Mouse (Mus musculus): ENCODE results near the gene Ccl26. TPM values are rescaled to one million over a fixed set of nuclear protein-coding genes. Genes with fewer than 3 reads are reported as not detected.
"Not testable (repeated sequence)": the region's sequence is repeated elsewhere in the genome, so short reads cannot be mapped to it uniquely, and the experiment has no call there.

The Ccl26 gene
- not detected in 2 replicates for polyA plus RNA-seq (2015; fragmentation: Nextera tagmentation; extraction: Ambion mirVana)

- 75% methylated on average over 3 of the region's 3 CpGs for WGBS (ENCODE audit: insufficient replicate concordance)
- Histone ChIP-seq H3K4me2 (no peak within 1 kb of the TSS), H3K27me3 (no peaks in the 10 kb centered on the region), H3K9ac (no peak within 1 kb of the TSS), H3K4me3 (replicated peaks) (no peak within 1 kb of the TSS), H3K36me3 (no peaks in the 10 kb centered on the region), H3K27ac (no peak within 1 kb of the TSS), H3K9me3 (replicated peaks) (no peaks in the 10 kb centered on the region), H3K4me1 (replicated peaks) (no peaks in the 10 kb centered on the region)
- ATAC-seq (ENCODE audit: low read depth) (no peak), DNase-seq (no peak)
Measured at GRCm38 (mm10) chr5:135563469-135563868, at the start of gene Ccl26. TSS of gene Ccl26 (minus strand) at chr5:135563569.

GRCm38 (mm10) chr5:135609794-135610193 lies 46.4 kb upstream of the Ccl26 start:
- no peaks in the 10 kb centered on the region for H3K9me3 ChIP-seq (replicated peaks)
- no peak overlapping the region for H3K4me3 ChIP-seq (replicated peaks)
- ATAC-seq (ENCODE audit: low read depth): no peak

GRCm38 (mm10) chr5:135607581-135607980 lies 44.2 kb upstream of the Ccl26 start:
- H3K4me3 ChIP-seq (replicated peaks): no peak overlapping the region
- ATAC-seq (ENCODE audit: low read depth): no peak
- WGBS (ENCODE audit: insufficient replicate concordance): 20% methylated on average over 1 of the region's 1 CpGs

More at GRCm38 (mm10) chr5:135609794-135610193, 46.4 kb upstream of the Ccl26 start:
- no peak overlapping the region for H3K4me2 ChIP-seq
- 37% methylated on average over 4 of the region's 4 CpGs for WGBS (ENCODE audit: insufficient replicate concordance)
- DNase-seq: no peak
- no peaks in the 10 kb centered on the region for H3K36me3 ChIP-seq
- H3K27me3 ChIP-seq: no peaks in the 10 kb centered on the region
- H3K9ac ChIP-seq: no peak overlapping the region
- H3K27ac ChIP-seq: no peak overlapping the region
- 0 out of 2 replicates have a peak, but pooled peaks cover 4% of the 10 kb centered on the region for H3K4me1 ChIP-seq (replicated peaks)

GRCm38 (mm10) chr5:135606717-135607116 lies 43.3 kb upstream of the Ccl26 start:
- H3K4me1 ChIP-seq (replicated peaks); H3K36me3 ChIP-seq; H3K27me3 ChIP-seq; H3K4me3 ChIP-seq (replicated peaks); DNase-seq; ATAC-seq (ENCODE audit: low read depth); H3K4me2 ChIP-seq; H3K27ac ChIP-seq; H3K9ac ChIP-seq; H3K9me3 ChIP-seq (replicated peaks): not testable (repeated sequence)
- no CpG with 5 or more reads among the region's 1 CpGs for WGBS (ENCODE audit: insufficient replicate concordance)

More at GRCm38 (mm10) chr5:135607581-135607980, 44.2 kb upstream of the Ccl26 start:
- H3K36me3 ChIP-seq: no peaks in the 10 kb centered on the region
- H3K27me3 ChIP-seq: no peaks in the 10 kb centered on the region
- DNase-seq: no peak
- 0 out of 2 replicates have a peak, but pooled peaks cover 4% of the 10 kb centered on the region for H3K4me1 ChIP-seq (replicated peaks)
- H3K4me2 ChIP-seq: no peak overlapping the region
- H3K27ac ChIP-seq: no peak overlapping the region
- H3K9me3 ChIP-seq (replicated peaks): peaks cover 5% of the 10 kb centered on the region
- H3K9ac ChIP-seq: no peak overlapping the region

GRCm38 (mm10) chr5:135604643-135605042 lies 41.3 kb upstream of the Ccl26 start:
- H3K36me3 ChIP-seq; H3K27ac ChIP-seq; ATAC-seq (ENCODE audit: low read depth); H3K27me3 ChIP-seq; DNase-seq; H3K4me3 ChIP-seq (replicated peaks); H3K9me3 ChIP-seq (replicated peaks); H3K9ac ChIP-seq; H3K4me2 ChIP-seq; H3K4me1 ChIP-seq (replicated peaks): not testable (repeated sequence)
- no CpG with 5 or more reads among the region's 1 CpGs for WGBS (ENCODE audit: insufficient replicate concordance)

- DNase-seq (no peak), ATAC-seq (ENCODE audit: low read depth) (no peak)
- H3K4me3 ChIP-seq (replicated peaks): no peak overlapping the region
- H3K36me3 ChIP-seq: no peaks in the 10 kb centered on the region
- WGBS (ENCODE audit: insufficient replicate concordance): 67% methylated on average over 12 of the region's 12 CpGs
- no peak overlapping the region for H3K4me2 ChIP-seq
- H3K27ac ChIP-seq: no peak overlapping the region
- no peak overlapping the region for H3K9ac ChIP-seq
- H3K9me3 ChIP-seq (replicated peaks): no peaks in the 10 kb centered on the region; the same call in 1 of the 2 replicates
- no peaks in the 10 kb centered on the region for H3K27me3 ChIP-seq
- H3K4me1 ChIP-seq (replicated peaks): no peaks in the 10 kb centered on the region
Measured at GRCm38 (mm10) chr5:135589996-135590784, 26.8 kb upstream of the Ccl26 start.

GRCm38 (mm10) chr5:135587764-135588163 lies 24.4 kb upstream of the Ccl26 start:
- Histone ChIP-seq H3K36me3 (no peaks in the 10 kb centered on the region), H3K27ac (no peak overlapping the region), H3K27me3 (no peaks in the 10 kb centered on the region), H3K4me1 (replicated peaks) (no peaks in the 10 kb centered on the region), H3K9me3 (replicated peaks) (no peaks in the 10 kb centered on the region; the same call in 1 of the 2 replicates), H3K4me2 (no peak overlapping the region), H3K4me3 (replicated peaks) (no peak overlapping the region), H3K9ac (no peak overlapping the region)
- ATAC-seq (ENCODE audit: low read depth) (no peak), DNase-seq (no peak)
- WGBS (ENCODE audit: insufficient replicate concordance): 70% methylated on average over 4 of the region's 4 CpGs

- no peak for ATAC-seq (ENCODE audit: low read depth)
- no peaks in the 10 kb centered on the region for H3K4me1 ChIP-seq (replicated peaks)
- H3K9ac ChIP-seq: no peak overlapping the region
- H3K27me3 ChIP-seq: no peaks in the 10 kb centered on the region
- H3K9me3 ChIP-seq (replicated peaks): no peaks in the 10 kb centered on the region; the same call in 1 of the 2 replicates
- no peak overlapping the region for H3K4me2 ChIP-seq
- H3K4me3 ChIP-seq (replicated peaks): no peak overlapping the region
- DNase-seq: no peak
- no peak overlapping the region for H3K27ac ChIP-seq
- WGBS (ENCODE audit: insufficient replicate concordance): 68% methylated on average over 8 of the region's 8 CpGs
- H3K36me3 ChIP-seq: no peaks in the 10 kb centered on the region
Measured at GRCm38 (mm10) chr5:135585691-135586090, 22.3 kb upstream of the Ccl26 start.

- 67% methylated on average over 4 of the region's 4 CpGs for WGBS (ENCODE audit: insufficient replicate concordance)
Measured at GRCm38 (mm10) chr5:135582330-135582729, 19.0 kb upstream of the Ccl26 start.

GRCm38 (mm10) chr5:135579331-135579751 lies 16.0 kb upstream of the Ccl26 start:
- ATAC-seq (ENCODE audit: low read depth) (no peak), DNase-seq (no peak)
- Histone ChIP-seq H3K4me3 (replicated peaks) (no peak overlapping the region), H3K36me3 (no peaks in the 10 kb centered on the region), H3K27ac (no peak overlapping the region), H3K9ac (no peak overlapping the region), H3K9me3 (replicated peaks) (no peaks in the 10 kb centered on the region; the same call in 1 of the 2 replicates), H3K27me3 (no peaks in the 10 kb centered on the region), H3K4me2 (no peak overlapping the region), H3K4me1 (replicated peaks) (no peaks in the 10 kb centered on the region)
- WGBS (ENCODE audit: insufficient replicate concordance): 69% methylated on average over 10 of the region's 10 CpGs

More at GRCm38 (mm10) chr5:135582330-135582729, 19.0 kb upstream of the Ccl26 start:
- ATAC-seq (ENCODE audit: low read depth) (no peak), DNase-seq (no peak)
- H3K4me1 ChIP-seq (replicated peaks): no peaks in the 10 kb centered on the region
- no peaks in the 10 kb centered on the region; the same call in 1 of the 2 replicates for H3K9me3 ChIP-seq (replicated peaks)
- H3K27me3 ChIP-seq: no peaks in the 10 kb centered on the region
- no peak overlapping the region for H3K4me2 ChIP-seq
- H3K4me3 ChIP-seq (replicated peaks): no peak overlapping the region
- H3K9ac ChIP-seq: no peak overlapping the region
- H3K36me3 ChIP-seq: no peaks in the 10 kb centered on the region
- no peak overlapping the region; the same call in 1 of the 2 replicates for H3K27ac ChIP-seq

- 50% methylated on average over 4 of the region's 4 CpGs for WGBS (ENCODE audit: insufficient replicate concordance)
- no peaks in the 10 kb centered on the region for H3K36me3 ChIP-seq
- no peak overlapping the region for H3K4me3 ChIP-seq (replicated peaks)
- no peak overlapping the region for H3K27ac ChIP-seq
- H3K4me2 ChIP-seq: no peak overlapping the region
- no peak for ATAC-seq (ENCODE audit: low read depth)
- H3K9ac ChIP-seq: no peak overlapping the region
- no peaks in the 10 kb centered on the region; the same call in 1 of the 2 replicates for H3K9me3 ChIP-seq (replicated peaks)
- H3K4me1 ChIP-seq (replicated peaks): no peaks in the 10 kb centered on the region
- no peaks in the 10 kb centered on the region for H3K27me3 ChIP-seq
- no peak for DNase-seq
Measured at GRCm38 (mm10) chr5:135576055-135576454, 12.7 kb upstream of the Ccl26 start.

Measured in liver, embryonic 13.5 days (tissue).